Mouse (Mus musculus) spleen, postnatal 14 days (tissue): ENCODE data around the gene Itih4.

Source experiments
- DNase-seq, 2 experiments: peaks; one replicate each; pipeline ENCODE4 v3.0.0; 2021 to 2022; ENCODE audit warnings: low spot score in 2 of 2

Gene Itih4

GRCm38 (mm10) chr14:30943038-30943437 lies 56.8 kb downstream of the Itih4 start, which contains the start of gene Itih1:
Gene Itih1, minus strand, starts transcription at chr14:30943289.
- DNase-seq = no peak

DNA sequence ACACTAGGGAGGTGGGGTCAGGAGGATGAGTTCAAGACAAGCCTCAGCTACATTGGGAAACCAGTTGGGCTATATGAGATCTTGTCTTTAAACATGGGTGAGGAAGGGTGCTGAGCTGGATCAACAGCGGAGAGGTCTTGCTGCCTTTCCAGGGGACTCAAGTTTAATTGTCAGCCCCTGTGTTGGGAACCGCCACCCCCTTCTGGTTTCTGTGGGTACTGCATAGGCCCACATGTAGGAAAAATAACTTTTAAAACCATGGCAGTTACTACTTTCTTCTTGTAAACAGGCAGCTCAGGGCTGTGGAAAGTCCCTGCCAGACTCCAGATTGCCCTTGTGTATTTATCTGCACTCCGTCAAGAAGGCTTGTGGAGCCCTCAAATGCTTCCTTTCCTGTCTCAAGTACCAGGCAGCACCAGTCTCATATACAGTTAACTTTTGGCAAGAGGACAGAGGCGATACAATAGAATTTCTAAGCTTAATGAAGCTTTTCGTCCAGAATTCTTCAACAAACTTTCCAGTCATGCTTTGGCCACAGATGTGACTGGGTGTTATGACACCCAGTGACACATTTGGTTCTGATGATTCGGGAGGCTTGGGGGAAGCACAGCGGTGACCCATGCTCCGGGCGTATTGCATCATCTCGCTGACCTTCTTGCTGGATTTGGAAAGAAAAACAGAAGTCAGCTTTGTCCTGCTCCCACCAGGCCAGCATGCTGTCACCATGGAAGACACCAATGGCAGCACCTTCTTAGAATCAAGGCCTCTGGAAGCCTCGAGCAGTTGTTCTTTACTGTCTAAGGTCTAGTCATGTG lies 57.8 kb downstream of the Itih4 start:
- DNase-seq = peak in 1 of 2 experiments; percentile 50

- DNase-seq = no peak
Measured at GRCm38 (mm10) chr14:30944745-30945144, 58.5 kb downstream of the Itih4 start.

DNA sequence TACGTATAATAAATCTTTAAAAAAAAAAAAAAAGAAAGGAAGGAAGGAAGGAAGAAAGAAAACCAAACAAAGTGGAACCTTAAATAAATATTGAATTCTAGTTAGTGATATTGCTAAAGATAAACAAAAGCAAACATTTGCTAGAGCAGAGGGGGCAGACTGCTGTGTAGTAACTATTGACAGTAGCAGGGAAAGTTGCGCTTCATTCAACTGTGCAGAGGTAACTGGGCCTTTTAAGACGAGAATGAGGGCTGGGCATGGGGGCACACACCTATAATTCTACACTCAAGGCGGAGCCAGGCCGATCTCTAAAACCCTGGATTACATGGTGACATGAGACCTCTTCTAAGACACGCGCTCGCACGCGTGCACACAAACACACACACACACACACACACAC lies 63.7 kb downstream of the Itih4 start:
- no peak for DNase-seq

DNA sequence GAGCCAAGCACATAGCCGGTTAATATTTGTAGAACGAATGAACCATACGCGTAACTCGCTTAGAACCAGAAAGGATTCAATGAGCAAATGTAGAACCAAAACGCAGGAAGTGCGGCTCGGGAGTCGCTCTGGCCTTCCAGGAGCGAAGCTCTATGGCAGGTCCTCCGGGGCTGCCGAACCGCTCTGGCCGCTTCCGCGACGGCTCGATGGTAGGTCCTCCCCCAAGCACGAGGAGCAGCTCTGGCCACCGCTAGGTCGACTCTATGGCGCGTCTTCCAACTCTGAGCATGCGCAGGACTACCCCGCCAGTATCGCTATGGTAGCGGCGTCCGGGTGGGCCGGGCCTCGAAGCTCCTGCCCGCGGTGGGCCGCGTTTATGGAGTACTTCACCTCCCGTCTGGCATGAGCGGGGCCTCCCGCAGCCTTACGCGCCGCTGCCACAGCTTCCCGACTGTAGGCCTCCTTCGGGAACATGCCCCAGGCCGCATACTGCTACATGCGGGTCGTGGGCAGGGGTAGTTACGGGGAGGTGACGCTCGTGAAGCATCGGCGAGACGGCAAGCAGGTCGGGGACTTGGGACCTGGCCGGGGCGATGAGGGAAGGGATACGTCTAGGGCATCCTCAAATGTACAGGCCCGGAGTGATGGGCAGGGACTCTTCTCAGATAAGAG lies 65.0 kb downstream of the Itih4 start, which contains the start of gene Nek4:
TSS of gene Nek4 (plus strand) at position 224 of the 672 bp plus-strand sequence.
- DNase-seq = peak; percentile 93 to 95
